Mouse (Mus musculus): Measurements from ENCODE around the gene Snx29. TPM values are rescaled to one million over a fixed set of nuclear protein-coding genes. Genes with fewer than 3 reads are reported as not detected.
"Not testable (repeated sequence)": the region's sequence is repeated elsewhere in the genome, so short reads cannot be mapped to it uniquely, and the experiment has no call there.

Snx29 gene
- polyA plus RNA-seq, 1 experiment from 2014 or later = 12.5 TPM

GRCm38 (mm10) chr16:11316748-11317147, 6.0 kb upstream of the Snx29 start:
- Histone ChIP-seq H3K27ac (peak overlapping the region; percentile 86), H3K36me3 (no peaks in the 10 kb centered on the region), H3K4me1 (peaks cover 15% of the 10 kb centered on the region), H3K27me3 (ENCODE audit: low read depth, poor library complexity, severe bottlenecking) (no peaks in the 10 kb centered on the region), H3K9me3 (replicated peaks) (no peaks in the 10 kb centered on the region), H3K4me3 (no peak overlapping the region)
- DNase-seq (ENCODE audit: low spot score) = no peak
- 75% methylated on average over 5 of the region's 5 CpGs for WGBS

- WGBS = 47% methylated on average over 6 of the region's 6 CpGs
- peaks cover 21% of the 10 kb centered on the region for H3K4me1 ChIP-seq
- no peak overlapping the region for H3K4me3 ChIP-seq
- no peaks in the 10 kb centered on the region for H3K27me3 ChIP-seq (ENCODE audit: low read depth, poor library complexity, severe bottlenecking)
- no peaks in the 10 kb centered on the region for H3K9me3 ChIP-seq (replicated peaks)
- DNase-seq (ENCODE audit: low spot score) = peak; percentile 79
- H3K27ac ChIP-seq = peak overlapping the region; percentile 86
- no peaks in the 10 kb centered on the region for H3K36me3 ChIP-seq
These were observed 5.4 kb upstream of the Snx29 start for GRCm38 (mm10) chr16:11317324-11317723.

GRCm38 (mm10) chr16:11323324-11324051, 780 bp downstream of the Snx29 start:
- H3K27ac ChIP-seq = peak overlapping the region; percentile 85
- peak overlapping the region; percentile 79 for H3K4me3 ChIP-seq
- H3K27me3 ChIP-seq (ENCODE audit: low read depth, poor library complexity, severe bottlenecking) = no peaks in the 10 kb centered on the region
- H3K9me3 ChIP-seq (replicated peaks) = no peaks in the 10 kb centered on the region
- no peak for DNase-seq (ENCODE audit: low spot score)
- H3K4me1 ChIP-seq = peaks cover 16% of the 10 kb centered on the region
- WGBS = 6% methylated on average over 17 of the region's 17 CpGs
- H3K36me3 ChIP-seq = no peaks in the 10 kb centered on the region

- no peaks in the 10 kb centered on the region for H3K4me1 ChIP-seq
- no peaks in the 10 kb centered on the region for H3K36me3 ChIP-seq
- DNase-seq (ENCODE audit: low spot score) = no peak
- no peak overlapping the region for H3K4me3 ChIP-seq
- 90% methylated on average over 3 of the region's 3 CpGs for WGBS
- no peaks in the 10 kb centered on the region for H3K27me3 ChIP-seq (ENCODE audit: low read depth, poor library complexity, severe bottlenecking)
- H3K9me3 ChIP-seq (replicated peaks) = no peaks in the 10 kb centered on the region
- no peak overlapping the region for H3K27ac ChIP-seq
These were observed 7.5 kb downstream of the Snx29 start for GRCm38 (mm10) chr16:11330081-11330800.

GRCm38 (mm10) chr16:11331030-11331429, 8.3 kb downstream of the Snx29 start:
- Histone ChIP-seq H3K9me3 (replicated peaks) (no peaks in the 10 kb centered on the region), H3K4me1 (no peaks in the 10 kb centered on the region), H3K27ac (no peak overlapping the region), H3K27me3 (ENCODE audit: low read depth, poor library complexity, severe bottlenecking) (no peaks in the 10 kb centered on the region), H3K4me3 (no peak overlapping the region), H3K36me3 (no peaks in the 10 kb centered on the region)
- DNase-seq (ENCODE audit: low spot score) = no peak
- 87% methylated on average over 1 of the region's 1 CpGs for WGBS

- Histone ChIP-seq H3K27ac (no peak overlapping the region), H3K36me3 (no peaks in the 10 kb centered on the region), H3K4me3 (no peak overlapping the region), H3K4me1 (no peaks in the 10 kb centered on the region), H3K27me3 (ENCODE audit: low read depth, poor library complexity, severe bottlenecking) (no peaks in the 10 kb centered on the region), H3K9me3 (replicated peaks) (no peaks in the 10 kb centered on the region)
- WGBS = 88% methylated on average over 4 of the region's 4 CpGs
- no peak for DNase-seq (ENCODE audit: low spot score)
These were observed 20.6 kb downstream of the Snx29 start for GRCm38 (mm10) chr16:11343292-11343815.

GRCm38 (mm10) chr16:11351903-11352302, 29.2 kb downstream of the Snx29 start:
- 82% methylated on average over 7 of the region's 7 CpGs for WGBS
- no peak for DNase-seq (ENCODE audit: low spot score)
- Histone ChIP-seq H3K9me3 (replicated peaks) (no peaks in the 10 kb centered on the region), H3K36me3 (peaks cover 5% of the 10 kb centered on the region; the same call in 1 of the 2 replicates), H3K4me1 (no peaks in the 10 kb centered on the region), H3K4me3 (no peak overlapping the region), H3K27ac (no peak overlapping the region), H3K27me3 (ENCODE audit: low read depth, poor library complexity, severe bottlenecking) (no peaks in the 10 kb centered on the region)

GRCm38 (mm10) chr16:11359173-11359572, 36.5 kb downstream of the Snx29 start:
- Histone ChIP-seq H3K4me1 (no peaks in the 10 kb centered on the region), H3K9me3 (replicated peaks) (no peaks in the 10 kb centered on the region), H3K4me3 (no peak overlapping the region), H3K27ac (no peak overlapping the region), H3K27me3 (ENCODE audit: low read depth, poor library complexity, severe bottlenecking) (no peaks in the 10 kb centered on the region), H3K36me3 (no peaks in the 10 kb centered on the region)
- no peak for DNase-seq (ENCODE audit: low spot score)
- WGBS = 83% methylated on average over 5 of the region's 5 CpGs

GRCm38 (mm10) chr16:11359919-11360318, 37.2 kb downstream of the Snx29 start:
- H3K36me3 ChIP-seq = no peaks in the 10 kb centered on the region
- H3K27ac ChIP-seq = no peak overlapping the region
- H3K9me3 ChIP-seq (replicated peaks) = no peaks in the 10 kb centered on the region
- 37% methylated on average over 10 of the region's 10 CpGs for WGBS
- H3K27me3 ChIP-seq (ENCODE audit: low read depth, poor library complexity, severe bottlenecking) = no peaks in the 10 kb centered on the region
- DNase-seq (ENCODE audit: low spot score) = no peak
- no peaks in the 10 kb centered on the region for H3K4me1 ChIP-seq
- H3K4me3 ChIP-seq = no peak overlapping the region

- 89% methylated on average over 2 of the region's 2 CpGs for WGBS
- H3K27ac ChIP-seq; DNase-seq (ENCODE audit: low spot score); H3K9me3 ChIP-seq (replicated peaks); H3K4me3 ChIP-seq; H3K36me3 ChIP-seq; H3K4me1 ChIP-seq; H3K27me3 ChIP-seq (ENCODE audit: low read depth, poor library complexity, severe bottlenecking): not testable (repeated sequence)
These were observed 37.9 kb downstream of the Snx29 start for GRCm38 (mm10) chr16:11360576-11360975.

GRCm38 (mm10) chr16:11365626-11366025, 42.9 kb downstream of the Snx29 start:
- WGBS = 68% methylated on average over 5 of the region's 5 CpGs
- Histone ChIP-seq H3K36me3 (no peaks in the 10 kb centered on the region), H3K27ac (no peak overlapping the region), H3K4me1 (peaks cover 10% of the 10 kb centered on the region), H3K9me3 (replicated peaks) (no peaks in the 10 kb centered on the region), H3K4me3 (no peak overlapping the region), H3K27me3 (ENCODE audit: low read depth, poor library complexity, severe bottlenecking) (no peaks in the 10 kb centered on the region)
- DNase-seq (ENCODE audit: low spot score) = no peak

GRCm38 (mm10) chr16:11366851-11367250, 44.1 kb downstream of the Snx29 start:
- Histone ChIP-seq H3K4me3 (no peak overlapping the region), H3K4me1 (peaks cover 10% of the 10 kb centered on the region), H3K27me3 (ENCODE audit: low read depth, poor library complexity, severe bottlenecking) (no peaks in the 10 kb centered on the region), H3K9me3 (replicated peaks) (no peaks in the 10 kb centered on the region), H3K27ac (no peak overlapping the region), H3K36me3 (no peaks in the 10 kb centered on the region)
- 67% methylated on average over 1 of the region's 1 CpGs for WGBS
- no peak for DNase-seq (ENCODE audit: low spot score)

GRCm38 (mm10) chr16:11368412-11368811, 45.7 kb downstream of the Snx29 start:
- DNase-seq (ENCODE audit: low spot score) = no peak
- H3K27ac ChIP-seq = no peak overlapping the region
- H3K4me3 ChIP-seq = no peak overlapping the region
- no peaks in the 10 kb centered on the region for H3K9me3 ChIP-seq (replicated peaks)
- H3K27me3 ChIP-seq (ENCODE audit: low read depth, poor library complexity, severe bottlenecking) = no peaks in the 10 kb centered on the region
- WGBS = 77% methylated on average over 3 of the region's 3 CpGs
- H3K36me3 ChIP-seq = no peaks in the 10 kb centered on the region
- H3K4me1 ChIP-seq = peaks cover 10% of the 10 kb centered on the region
